Mouse (Mus musculus): ENCODE results near the gene Lpin2.

DNA sequence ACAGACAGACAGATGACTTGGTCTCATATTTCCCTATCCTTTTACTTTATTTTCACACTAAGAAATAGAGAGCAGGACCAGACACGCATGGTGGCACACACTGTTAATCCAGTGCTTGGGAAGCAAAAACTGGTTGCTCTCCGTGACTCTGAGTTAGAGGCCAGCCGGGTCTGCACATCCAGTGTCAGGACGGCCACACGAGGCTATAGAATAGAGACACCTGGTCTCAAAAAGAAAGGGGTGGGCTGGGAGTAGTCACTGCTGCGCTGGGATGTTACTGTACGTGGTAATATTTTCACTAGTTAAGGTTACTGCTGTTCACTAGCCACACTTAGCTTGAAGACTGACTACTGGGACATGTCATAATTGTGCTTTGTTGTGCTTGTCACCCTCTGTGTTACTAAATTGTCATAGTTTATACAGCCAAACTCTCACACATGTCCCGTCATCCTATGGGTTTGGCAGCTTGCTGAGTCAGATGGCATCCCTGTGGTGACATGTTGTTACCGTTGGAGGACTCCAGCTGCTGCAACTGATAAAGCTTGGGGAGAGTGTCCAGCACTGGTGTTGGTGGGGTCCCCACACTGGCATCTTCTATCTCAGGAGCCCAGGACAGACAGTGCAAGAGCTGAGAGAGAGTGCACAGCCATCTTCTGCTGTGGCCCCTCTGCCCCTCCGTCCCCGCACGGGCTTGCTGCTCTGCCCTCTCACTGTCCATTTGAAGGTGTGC lies 53.0 kb downstream of the Lpin2 start:
- TF ChIP-seq CTCF (IDR thresholded peaks at IDR 0.05 in 2 of 3, conservative IDR thresholded peaks at IDR 0.05 in 1 of 3; ENCODE audit: control insufficient read depth in 1 of 3, insufficient read depth in 1 of 3, low read depth in 2 of 3, low read length in 3 of 3, poor library complexity in 1 of 3, severe bottlenecking in 1 of 3): no peak
- no peak for TF ChIP-seq POLR2AphosphoS5 (IDR thresholded peaks at IDR 0.05; ENCODE audit: borderline replicate concordance, low read depth, low read length)
- no peak for TF ChIP-seq TBP (IDR thresholded peaks at IDR 0.05; ENCODE audit: low read depth, low read length)
- no peak for TF ChIP-seq MEF2A (IDR thresholded peaks at IDR 0.05; ENCODE audit: extremely low read depth, insufficient replicate concordance, low read depth, low read length, poor library complexity, severe bottlenecking)
- no peak for TF ChIP-seq RCOR1 (IDR thresholded peaks at IDR 0.05; ENCODE audit: low read depth, low read length)
- peak; percentile 83 for TF ChIP-seq GATA1 (IDR thresholded peaks at IDR 0.05; ENCODE audit: low read depth, low read length)
- TF ChIP-seq POLR2A (IDR thresholded peaks at IDR 0.05; ENCODE audit: control insufficient read depth in 1 of 2, insufficient read depth in 1 of 2, low read depth in 1 of 2, low read length in 2 of 2, poor library complexity in 1 of 2): no peak
- TF ChIP-seq ZMIZ1 (IDR thresholded peaks at IDR 0.05; ENCODE audit: low read depth, low read length): no peak
- no peak for TF ChIP-seq KAT2A (conservative IDR thresholded peaks at IDR 0.05; ENCODE audit: low read depth, low read length)
- TF ChIP-seq MYC (IDR thresholded peaks at IDR 0.05; ENCODE audit: low read depth, low read length): peak; percentile 52; the same call in 1 of the 2 replicates
- TF ChIP-seq TAL1 (IDR thresholded peaks at IDR 0.05; ENCODE audit: low read length): peak; percentile 95
